Mouse (Mus musculus) limb, embryonic 10.5 days (tissue): Measurements from ENCODE around the gene Ttf2. TPM values are rescaled to one million over a fixed set of nuclear protein-coding genes. Genes with fewer than 3 reads are reported as not detected.
A peak's percentile ranks its signal among the peaks of the same experiment; 100 is the strongest.

Source experiments
- DNase-seq: peaks from one replicate; pipeline ENCODE4 v3.0.0-alpha.2; 2017; ENCODE audit warnings: low spot score
- H3K27ac ChIP-seq: fragments of 300-500 bp; sonication (generic); 2 replicates; pipeline ENCODE4 v1.5.1; 2016; ENCODE audit warnings: mild to moderate bottlenecking
- H3K27me3 ChIP-seq: fragments of 300-500 bp; sonication (generic); 2 replicates; pipeline ENCODE4 v1.6.1; 2016; ENCODE audit warnings: low read depth, mild to moderate bottlenecking; ENCODE audit not compliant: poor library complexity, severe bottlenecking
- H3K36me3 ChIP-seq: fragments of 300-500 bp; sonication (generic); 2 replicates; pipeline ENCODE4 v1.6.1; 2016; ENCODE audit warnings: mild to moderate bottlenecking, moderate library complexity
- H3K4me1 ChIP-seq: fragments of 300-500 bp; sonication (generic); 2 replicates; pipeline ENCODE4 v1.6.1; 2016
- H3K4me3 ChIP-seq: fragments of 300-500 bp; sonication (generic); 2 replicates; pipeline ENCODE4 v1.5.1; 2016; ENCODE audit warnings: mild to moderate bottlenecking, moderate library complexity
- H3K9me3 ChIP-seq: fragments of 300-500 bp; sonication (generic); replicated peaks from 2 replicates; pipeline ENCODE4 v1.6.1; 2016; ENCODE audit warnings: mild to moderate bottlenecking
- WGBS: fragments of 180-500 bp; shearing (Covaris S2); methylation state at CpG from one replicate; pipeline ENCODE4 v1.1.7; 2016; 5-methylcytosine and 5-hydroxymethylcytosine counted together
- polyA plus RNA-seq: library from polyadenylated mRNA; unstranded; fragments of >200 nt; fragmentation: Nextera tagmentation; extraction: Ambion mirVana; gene quantifications from 2 replicates; pipeline ENCODE4 v1.2.1, GENCODE M21; 2016

Ttf2 gene
- polyA plus RNA-seq, 1 experiment from 2014 or later, result 32.7 TPM

GRCm38 (mm10) chr3:100892383-100893335, 76.8 kb downstream of the Ttf2 start:
- DNase-seq, result no peak
- WGBS, result 63% methylated on average over 11 of the region's 11 CpGs
- Histone ChIP-seq H3K27ac (peak overlapping the region; percentile 58; the same call in 1 of the 2 replicates), H3K9me3 (no peaks in the 10 kb centered on the region), H3K36me3 (no peaks in the 10 kb centered on the region), H3K4me1 (peaks cover 13% of the 10 kb centered on the region), H3K27me3 (no peaks in the 10 kb centered on the region), H3K4me3 (no peak overlapping the region)

GRCm38 (mm10) chr3:100890406-100890805, 79.1 kb downstream of the Ttf2 start:
- no peak for DNase-seq
- Histone ChIP-seq H3K9me3 (no peaks in the 10 kb centered on the region), H3K27ac (no peak overlapping the region), H3K27me3 (no peaks in the 10 kb centered on the region), H3K36me3 (no peaks in the 10 kb centered on the region), H3K4me3 (no peak overlapping the region), H3K4me1 (peaks cover 13% of the 10 kb centered on the region)
- WGBS, result 92% methylated on average over 3 of the region's 3 CpGs

GRCm38 (mm10) chr3:100889234-100889633, 80.2 kb downstream of the Ttf2 start:
- no peak for DNase-seq
- no peak overlapping the region for H3K4me3 ChIP-seq
- H3K36me3 ChIP-seq, result no peaks in the 10 kb centered on the region
- no peaks in the 10 kb centered on the region for H3K27me3 ChIP-seq
- H3K27ac ChIP-seq, result no peak overlapping the region
- H3K9me3 ChIP-seq, result no peaks in the 10 kb centered on the region
- 91% methylated on average over 1 of the region's 1 CpGs for WGBS
- H3K4me1 ChIP-seq, result peaks cover 13% of the 10 kb centered on the region

Other genes with a start within 250 kb of the Ttf2 start
- not detected in 2 replicates for gene Vtcn1, start 144.2 kb downstream of the Ttf2 start, polyA plus RNA-seq
- 5.6 and 6.7 TPM in 2 replicates for gene Trim45, start 47.5 kb downstream of the Ttf2 start, polyA plus RNA-seq
- gene Cd101, start 59.9 kb upstream of the Ttf2 start, polyA plus RNA-seq, result 0.04 TPM in 1 of 2 replicates, not detected in the other
- gene Ptgfrn, start 140.6 kb upstream of the Ttf2 start, polyA plus RNA-seq, result 3.4 and 4.0 TPM in 2 replicates